Mouse (Mus musculus) embryonic facial prominence, embryonic 12.5 days (tissue): ENCODE measurements around the gene Gm49345. TPM values are rescaled to one million over a fixed set of nuclear protein-coding genes. Genes with fewer than 3 reads are reported as not detected.
"Not testable (repeated sequence)": the region's sequence is repeated elsewhere in the genome, so short reads cannot be mapped to it uniquely, and the experiment has no call there.

Experiments used
- ATAC-seq: fragments of 200-750 bp; cut with Nextera tagmentation; 2 replicates; pipeline ENCODE4 v1.8.0; 2017; ENCODE audit not compliant: insufficient number of reproducible peaks, insufficient read depth, low FRiP score, low TSS enrichment
- H3K27ac ChIP-seq: fragments of 300-500 bp; sonication (generic); 2 replicates; pipeline ENCODE4 v1.5.1; 2016; ENCODE audit warnings: mild to moderate bottlenecking
- H3K27me3 ChIP-seq: fragments of 300-500 bp; sonication (generic); 2 replicates; pipeline ENCODE4 v1.6.1; 2016; ENCODE audit warnings: mild to moderate bottlenecking, moderate library complexity
- H3K36me3 ChIP-seq: fragments of 300-500 bp; sonication (generic); 2 replicates; pipeline ENCODE4 v1.6.1; 2016; ENCODE audit warnings: mild to moderate bottlenecking
- H3K4me1 ChIP-seq: fragments of 300-500 bp; sonication (generic); 2 replicates; pipeline ENCODE4 v1.6.1; 2016
- H3K4me2 ChIP-seq: fragments of 300-500 bp; sonication (generic); replicated peaks from 2 replicates; pipeline ENCODE4 v1.6.1; 2016; ENCODE audit warnings: mild to moderate bottlenecking, moderate library complexity
- H3K4me3 ChIP-seq: fragments of 300-500 bp; sonication (generic); 2 replicates; pipeline ENCODE4 v1.5.1; 2016; ENCODE audit warnings: mild to moderate bottlenecking
- H3K9ac ChIP-seq: fragments of 300-500 bp; sonication (generic); 2 replicates; pipeline ENCODE4 v1.6.1; 2016; ENCODE audit warnings: mild to moderate bottlenecking, moderate library complexity
- H3K9me3 ChIP-seq: fragments of 300-500 bp; sonication (generic); 2 replicates; pipeline ENCODE4 v1.6.1; 2016; ENCODE audit warnings: mild to moderate bottlenecking, moderate library complexity
- WGBS: fragments of 180-500 bp; shearing (Covaris S2); methylation state at CpG from one replicate; pipeline ENCODE4 v1.1.7; 2016; 5-methylcytosine and 5-hydroxymethylcytosine counted together
- polyA plus RNA-seq: library from polyadenylated mRNA; unstranded; fragments of >200 nt; fragmentation: Nextera tagmentation; extraction: Ambion mirVana; gene quantifications from 2 replicates; pipeline ENCODE4 v1.2.1, GENCODE M21; 2016

Gene Gm49345
- not detected in 2 replicates for polyA plus RNA-seq

DNA sequence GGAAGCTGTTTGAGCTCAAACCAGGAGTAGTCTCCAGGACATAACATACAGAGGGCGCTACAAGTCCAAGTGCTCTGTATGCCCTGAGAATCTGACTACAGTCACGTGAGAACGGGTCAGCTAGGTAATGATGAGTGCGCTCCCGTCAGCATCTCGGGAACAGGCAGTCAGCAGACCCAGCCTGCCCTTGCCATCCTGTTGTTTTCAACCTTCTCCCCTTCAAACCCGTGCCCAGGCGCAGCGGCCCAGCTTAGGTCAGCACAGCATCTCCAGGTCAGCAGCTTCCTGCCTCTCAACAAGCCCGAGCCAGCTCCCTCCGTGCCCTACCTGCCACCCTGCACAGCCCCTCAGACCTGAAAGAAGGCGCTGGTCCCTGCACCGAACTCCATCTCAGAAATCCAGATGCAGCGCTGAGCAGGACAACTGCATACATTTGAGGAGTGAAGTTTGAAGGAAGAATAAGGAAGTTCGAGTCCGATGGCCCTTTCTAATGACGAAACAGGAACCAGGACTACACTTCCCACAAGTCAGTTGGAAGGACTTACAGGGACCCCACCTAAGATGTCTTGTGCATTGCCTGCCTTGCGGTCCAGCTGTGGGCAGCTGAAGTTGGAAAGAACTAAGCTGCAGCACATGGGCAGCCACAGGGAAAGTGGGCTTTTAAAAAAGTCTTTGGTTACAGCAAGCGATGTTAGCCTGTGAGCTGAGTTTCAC, at the start of gene Gm49345, which contains the start of gene Zfp729a:
Gene Gm49345, minus strand, starts transcription at position 476 of the 714 bp plus-strand sequence.
Gene Zfp729a, minus strand, starts transcription at position 498 of the 714 bp plus-strand sequence.
- no peaks in the 10 kb centered on the region for H3K36me3 ChIP-seq
- H3K4me2 ChIP-seq, result peak within 1 kb of the TSS; percentile 51
- H3K27me3 ChIP-seq, result no peaks in the 10 kb centered on the region
- peak; percentile 97 for ATAC-seq
- no peaks in the 10 kb centered on the region for H3K9me3 ChIP-seq
- WGBS, result under 1% methylated on average over 19 of the region's 19 CpGs
- peak within 1 kb of the TSS; percentile 92 for H3K4me3 ChIP-seq
- H3K27ac ChIP-seq, result peak within 1 kb of the TSS; percentile 57; the same call in 1 of the 2 replicates
- H3K9ac ChIP-seq, result peak within 1 kb of the TSS; percentile 75
- H3K4me1 ChIP-seq, result no peaks in the 10 kb centered on the region

DNA sequence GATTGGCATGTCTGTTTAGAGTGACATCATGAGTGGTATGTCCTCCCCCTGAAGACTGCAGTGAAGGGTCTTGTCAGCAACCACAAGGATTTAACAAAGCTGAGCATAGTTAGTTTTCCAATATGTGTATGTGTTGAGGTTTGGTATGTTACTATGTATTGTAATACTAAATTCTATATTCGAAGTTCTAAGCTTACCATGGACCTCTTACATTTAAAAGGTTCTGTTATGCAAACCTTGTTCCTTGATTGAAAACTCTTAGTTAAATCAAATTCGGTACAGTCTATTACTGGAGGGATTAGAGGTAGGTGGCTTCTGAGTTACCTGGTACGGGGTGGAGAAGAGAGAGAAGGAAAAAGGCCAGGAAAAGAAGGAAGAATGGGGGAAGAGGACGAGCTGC, 49.4 kb upstream of the Gm49345 start, which contains the start of gene Zfp738:
Gene Zfp738, minus strand, starts transcription at position 101 of the 400 bp plus-strand sequence.
- Histone ChIP-seq H3K4me1 (no peaks in the 10 kb centered on the region), H3K27ac (no peak within 1 kb of the TSS), H3K4me3 (no peak within 1 kb of the TSS), H3K4me2 (no peak within 1 kb of the TSS), H3K9me3 (no peaks in the 10 kb centered on the region), H3K36me3 (no peaks in the 10 kb centered on the region), H3K27me3 (no peaks in the 10 kb centered on the region), H3K9ac (no peak within 1 kb of the TSS)
- ATAC-seq, result no peak
- WGBS, result 76% methylated on average over 4 of the region's 4 CpGs

DNA sequence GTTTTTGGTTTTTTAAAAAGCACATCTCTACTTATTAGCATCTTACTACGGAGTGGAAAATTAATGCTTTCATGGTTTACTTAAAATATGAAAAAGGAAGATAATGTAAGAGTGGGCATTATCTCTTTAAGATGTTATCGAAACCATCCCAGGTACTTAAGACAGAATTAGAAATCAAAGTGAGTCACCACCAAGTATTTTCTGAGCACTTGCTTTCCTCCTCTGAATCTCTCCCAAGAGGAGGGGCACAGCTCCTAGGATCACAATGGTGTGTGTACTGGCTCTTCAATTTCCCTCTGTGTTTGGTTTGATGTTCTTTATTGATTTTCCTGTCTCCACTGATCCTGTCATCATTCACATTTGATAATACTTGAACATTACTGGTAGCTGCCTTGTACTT, 46.3 kb upstream of the Gm49345 start:
- WGBS, result 74% methylated on average over 2 of the region's 2 CpGs
- Histone ChIP-seq H3K4me2 (peak overlapping the region; percentile 61), H3K9ac (peak overlapping the region; percentile 77; the same call in 1 of the 2 replicates), H3K4me3 (peak overlapping the region; percentile 79; the same call in 1 of the 2 replicates)
- not testable (repeated sequence) for H3K4me1 ChIP-seq, H3K27ac ChIP-seq, H3K27me3 ChIP-seq, ATAC-seq, H3K36me3 ChIP-seq, H3K9me3 ChIP-seq

DNA sequence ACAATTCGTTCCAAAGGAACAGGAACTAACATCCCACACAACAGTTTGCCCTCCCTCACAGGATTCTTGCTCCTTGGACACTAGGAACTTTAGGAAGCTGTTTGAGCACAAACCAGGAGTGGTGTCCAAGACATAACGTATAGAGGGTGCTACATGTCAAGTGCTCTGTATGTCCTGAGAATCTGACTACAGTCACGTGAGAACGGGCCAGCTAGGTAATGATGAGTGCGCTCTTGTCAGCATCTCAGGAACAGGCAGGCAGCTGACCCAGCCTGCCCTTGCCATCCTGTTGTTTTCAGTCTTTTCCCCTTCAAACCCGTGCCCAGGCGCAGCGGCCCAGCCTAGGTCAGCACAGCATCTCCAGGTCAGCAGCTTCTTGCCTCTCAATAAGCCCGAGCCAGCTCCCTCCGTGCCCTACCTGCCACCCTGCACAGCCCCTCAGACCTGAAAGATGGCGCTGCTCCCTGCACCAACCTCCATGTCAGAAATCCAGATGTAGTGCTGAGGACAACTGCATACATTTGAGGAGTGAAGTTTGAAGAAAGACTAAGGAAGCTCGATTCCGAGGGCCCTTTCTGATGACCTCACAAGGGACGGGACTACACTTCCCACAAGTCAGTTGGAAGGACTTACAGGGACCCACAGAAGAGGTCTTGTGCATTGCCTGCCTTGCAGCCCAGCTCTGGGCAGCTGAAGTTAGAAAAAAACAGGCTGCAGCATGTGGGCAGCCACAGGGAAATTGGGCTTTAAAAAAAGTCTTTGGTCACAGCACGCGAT, 45.6 kb upstream of the Gm49345 start:
- not testable (repeated sequence) for H3K27me3 ChIP-seq, H3K4me1 ChIP-seq, H3K27ac ChIP-seq, H3K9me3 ChIP-seq, H3K36me3 ChIP-seq
- Histone ChIP-seq H3K4me2 (peak overlapping the region; percentile 61), H3K9ac (peak overlapping the region; percentile 77), H3K4me3 (peak overlapping the region; percentile 79)
- WGBS, result 12% methylated on average over 16 of the region's 16 CpGs
- ATAC-seq, result peak; percentile 100

DNA sequence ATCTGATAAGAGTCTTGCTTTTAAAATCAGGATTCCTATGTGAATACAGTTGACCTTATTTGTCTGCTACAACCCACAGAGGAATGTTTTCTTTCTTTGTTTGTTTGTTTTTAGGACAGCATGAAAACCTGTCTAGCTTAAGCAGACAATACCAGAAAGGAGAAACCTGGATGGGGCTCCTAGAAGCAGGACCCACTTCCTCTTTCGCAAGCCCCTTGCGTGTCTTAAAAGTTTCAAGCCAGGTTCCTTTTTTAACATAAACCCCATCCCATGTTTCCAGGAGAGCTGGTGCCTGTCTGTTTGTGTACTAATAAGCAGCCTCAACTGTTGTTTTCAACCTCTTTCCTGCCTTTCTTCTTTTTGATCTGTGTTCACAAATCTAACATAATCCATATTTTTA, 37.3 kb upstream of the Gm49345 start:
- 93% methylated on average over 2 of the region's 2 CpGs for WGBS

DNA sequence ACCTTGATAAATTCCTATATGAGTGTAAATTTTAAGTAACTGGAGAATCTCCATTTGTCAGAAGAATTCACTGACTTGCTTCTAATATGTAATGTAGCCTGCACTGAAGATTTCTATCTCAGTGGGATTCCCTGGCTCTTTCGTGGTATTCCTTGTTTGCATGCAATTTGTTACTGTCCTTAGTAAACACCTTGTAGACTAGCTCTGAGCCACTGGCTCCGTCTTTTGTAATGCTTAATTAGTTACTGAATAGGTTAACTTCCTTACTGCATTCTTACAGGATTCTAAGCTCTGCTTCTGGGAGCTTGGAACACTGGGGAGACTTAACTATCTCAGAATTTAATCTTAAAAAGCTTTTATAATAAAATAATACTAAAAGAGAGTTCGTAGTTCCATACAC, 14.9 kb upstream of the Gm49345 start:
- H3K36me3 ChIP-seq, result no peaks in the 10 kb centered on the region
- no peak overlapping the region for H3K27ac ChIP-seq
- H3K4me3 ChIP-seq, result no peak overlapping the region
- ATAC-seq, result no peak
- 35% methylated on average over 3 of the region's 3 CpGs for WGBS
- H3K9ac ChIP-seq, result no peak overlapping the region
- no peak overlapping the region for H3K4me2 ChIP-seq
- H3K27me3 ChIP-seq, result no peaks in the 10 kb centered on the region
- no peaks in the 10 kb centered on the region for H3K9me3 ChIP-seq
- H3K4me1 ChIP-seq, result no peaks in the 10 kb centered on the region

More for the DNA sequence above, 37.3 kb upstream of the Gm49345 start:
- Histone ChIP-seq H3K9me3 (no peaks in the 10 kb centered on the region), H3K4me2 (no peak overlapping the region), H3K4me1 (no peaks in the 10 kb centered on the region), H3K9ac (no peak overlapping the region), H3K27me3 (no peaks in the 10 kb centered on the region), H3K4me3 (no peak overlapping the region), H3K36me3 (peaks cover 6% of the 10 kb centered on the region), H3K27ac (no peak overlapping the region)
- ATAC-seq, result no peak

DNA sequence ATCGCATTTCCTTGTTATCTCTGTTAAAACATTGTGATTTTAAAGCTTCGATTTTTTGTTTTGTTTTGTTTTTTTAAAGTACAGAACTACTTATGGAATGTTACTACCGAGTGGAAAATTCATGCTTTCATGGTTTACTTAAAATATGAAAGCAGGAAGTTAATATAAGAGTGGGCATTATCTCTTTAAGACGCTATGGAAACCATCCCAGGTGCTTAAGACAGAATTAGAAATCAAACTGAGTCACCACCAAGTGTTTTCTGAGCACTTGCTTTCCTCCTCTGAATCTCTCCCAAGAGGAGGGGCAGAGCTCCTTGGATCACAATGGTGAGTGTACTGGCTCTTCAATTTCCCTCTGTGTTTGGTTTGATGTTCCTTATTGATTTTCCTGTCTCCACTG, 27.5 kb downstream of the Gm49345 start:
- ATAC-seq, result no peak
- Histone ChIP-seq H3K9ac (no peak overlapping the region), H3K9me3 (peaks cover 4% of the 10 kb centered on the region; the same call in 1 of the 2 replicates), H3K4me3 (no peak overlapping the region), H3K4me1 (peaks cover 5% of the 10 kb centered on the region), H3K36me3 (no peaks in the 10 kb centered on the region), H3K4me2 (no peak overlapping the region), H3K27me3 (no peaks in the 10 kb centered on the region), H3K27ac (no peak overlapping the region)
- WGBS, result 95% methylated on average over 4 of the region's 4 CpGs

DNA sequence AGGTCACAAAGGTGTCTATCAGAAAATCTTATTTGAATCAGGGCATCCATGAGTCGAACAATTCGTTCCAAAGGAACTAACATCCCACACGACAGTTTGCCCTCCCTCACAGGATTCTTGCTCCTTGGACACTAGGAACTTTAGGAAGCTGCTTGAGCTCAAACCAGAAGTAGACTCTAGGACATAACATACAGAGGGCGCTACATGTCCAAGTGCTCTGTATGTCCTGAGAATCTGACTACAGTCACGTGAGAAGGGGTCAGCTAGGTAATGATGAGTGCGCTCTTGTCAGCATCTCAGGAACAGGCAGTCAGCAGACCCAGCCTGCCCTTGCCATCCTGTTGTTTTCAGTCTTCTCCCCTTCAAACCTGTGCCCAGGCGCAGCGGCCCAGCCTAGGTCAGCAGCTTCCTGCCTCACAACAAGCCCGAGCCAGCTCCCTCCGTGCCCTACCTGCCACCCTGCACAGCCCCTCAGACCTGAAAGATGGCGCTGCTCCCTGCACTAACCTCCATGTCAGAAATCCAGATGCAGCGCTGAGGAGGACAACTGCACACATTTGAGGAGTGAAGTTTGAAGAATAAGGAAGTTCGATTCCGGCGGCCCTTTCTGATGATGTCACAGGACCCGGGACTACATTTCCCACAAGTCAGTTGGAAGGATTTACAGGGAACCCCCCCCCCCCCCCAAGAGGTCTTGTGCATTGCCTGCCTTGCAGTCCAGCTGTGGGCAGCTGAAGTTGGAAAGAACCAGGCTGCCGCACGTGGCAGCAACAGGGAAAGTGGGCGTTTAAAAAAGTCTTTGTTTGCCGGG, 28.3 kb downstream of the Gm49345 start, which contains the start of gene Zfp729b:
Gene Zfp729b, minus strand, starts transcription at position 642 of the 811 bp plus-strand sequence.
- Histone ChIP-seq H3K36me3 (no peaks in the 10 kb centered on the region), H3K9ac (peak within 1 kb of the TSS; percentile 72), H3K27me3 (no peaks in the 10 kb centered on the region), H3K4me3 (peak within 1 kb of the TSS; percentile 76), H3K27ac (peak within 1 kb of the TSS; percentile 60; the same call in 1 of the 2 replicates), H3K4me2 (peak within 1 kb of the TSS; percentile 61), H3K4me1 (peaks cover 5% of the 10 kb centered on the region), H3K9me3 (peaks cover 4% of the 10 kb centered on the region; the same call in 1 of the 2 replicates)
- WGBS, result 4% methylated on average over 20 of the region's 20 CpGs
- ATAC-seq, result peak; percentile 94

DNA sequence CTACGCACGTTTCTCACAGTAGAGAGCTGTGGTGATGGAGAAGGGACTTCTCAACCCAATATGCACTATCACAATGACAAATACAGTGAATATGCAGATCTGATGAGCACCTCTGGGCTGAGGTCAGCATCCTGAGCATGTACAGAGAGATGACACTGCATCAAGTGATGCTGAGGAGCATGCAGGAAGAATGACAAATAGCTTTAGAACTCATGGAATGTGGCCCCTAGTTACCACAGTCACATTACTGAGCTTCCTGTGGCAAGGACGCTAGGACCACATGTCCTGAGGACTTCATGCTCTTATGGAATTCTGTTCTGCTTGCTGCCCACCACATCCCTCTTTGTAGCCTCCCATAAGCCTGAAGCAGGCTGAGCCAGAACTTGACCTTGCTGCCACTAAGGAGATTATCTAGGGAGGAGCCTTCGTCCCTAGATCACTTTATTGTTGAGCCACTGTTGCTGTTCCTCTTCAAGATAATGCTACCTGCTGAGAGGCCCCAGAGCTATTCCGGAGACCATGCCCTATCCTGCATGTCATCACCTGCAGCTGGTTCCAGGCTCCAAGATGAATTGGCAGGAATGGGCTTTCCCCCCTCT, 64.9 kb downstream of the Gm49345 start:
- Histone ChIP-seq H3K9ac (no peak overlapping the region), H3K27me3 (no peaks in the 10 kb centered on the region), H3K4me1 (no peaks in the 10 kb centered on the region), H3K36me3 (no peaks in the 10 kb centered on the region), H3K4me2 (no peak overlapping the region), H3K27ac (no peak overlapping the region), H3K4me3 (no peak overlapping the region), H3K9me3 (no peaks in the 10 kb centered on the region)
- 70% methylated on average over 5 of the region's 5 CpGs for WGBS
- ATAC-seq, result no peak

DNA sequence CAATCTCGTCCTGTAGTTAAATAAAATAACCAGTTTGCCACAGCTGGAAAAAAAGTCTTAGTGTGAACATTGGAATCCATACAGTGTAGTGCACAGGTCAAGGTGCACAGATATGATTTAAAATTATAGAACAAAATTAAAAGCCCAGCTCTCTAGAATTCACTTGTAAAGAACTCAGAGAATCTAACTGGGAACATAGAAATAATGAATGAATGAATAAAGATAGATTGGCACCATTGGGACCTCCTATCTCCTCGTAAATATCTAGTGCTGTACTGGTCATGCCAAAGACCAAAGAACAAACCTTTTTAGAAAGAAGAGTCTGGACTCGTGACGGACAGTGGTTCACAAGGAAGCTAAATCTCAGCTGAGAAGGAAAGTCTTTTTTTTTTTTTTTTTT, 83.8 kb downstream of the Gm49345 start, which contains the start of gene Zfp748:
Gene Zfp748, minus strand, starts transcription at position 101 of the 400 bp plus-strand sequence.
- no peaks in the 10 kb centered on the region for H3K27me3 ChIP-seq
- 67% methylated on average over 4 of the region's 4 CpGs for WGBS
- H3K36me3 ChIP-seq, result no peaks in the 10 kb centered on the region
- no peaks in the 10 kb centered on the region for H3K9me3 ChIP-seq
- H3K9ac ChIP-seq, result peak within 1 kb of the TSS; percentile 86
- H3K4me3 ChIP-seq, result peak within 1 kb of the TSS; percentile 81
- H3K27ac ChIP-seq, result peak within 1 kb of the TSS; percentile 86
- 0 out of 2 replicates have a peak, but pooled peaks cover 5% of the 10 kb centered on the region for H3K4me1 ChIP-seq
- H3K4me2 ChIP-seq, result peak within 1 kb of the TSS; percentile 61
- no peak for ATAC-seq
